Mouse (Mus musculus) megakaryocyte-erythroid progenitor cell, adult 5-6 weeks (primary cell): Measurements from ENCODE around the gene Rnf217. TPM values are rescaled to one million over a fixed set of nuclear protein-coding genes. Genes with fewer than 3 reads are reported as not detected.

Source experiments
- ATAC-seq: replicated peaks from 2 replicates; pipeline ENCODE4 v1.8.0; 2016; ENCODE audit warnings: mild to moderate bottlenecking, inconsistent platforms; ENCODE audit not compliant: severe bottlenecking, poor library complexity, low FRiP score, low TSS enrichment
- total RNA-seq, 2 experiments: library from RNA; stranded (forward) in 1 of 2; stranded (reverse) in 1 of 2; fragments of 200-1000, 215-1000 nt in 1 of 2; fragments of >200 nt in 1 of 2; fragmentation: Nextera tagmentation in 1 of 2; gene quantifications; 2 replicates each; pipeline ENCODE4 v1.2.3; 2014 to 2017

Gene Rnf217
- total RNA-seq, 2 experiments from 2014 or later, result 0.13 to 0.14 TPM

GRCm38 (mm10) chr10:31504134-31504551, 104.8 kb downstream of the Rnf217 start:
- ATAC-seq, result no peak

- no peak for ATAC-seq
These were observed 105.3 kb downstream of the Rnf217 start for GRCm38 (mm10) chr10:31503542-31504133.

- ATAC-seq, result no peak
These were observed 107.3 kb downstream of the Rnf217 start for GRCm38 (mm10) chr10:31501644-31502043.

GRCm38 (mm10) chr10:31496931-31497330, 112.1 kb downstream of the Rnf217 start:
- ATAC-seq, result no peak

GRCm38 (mm10) chr10:31495826-31496225, 113.2 kb downstream of the Rnf217 start:
- ATAC-seq, result no peak

GRCm38 (mm10) chr10:31494296-31494695, 114.7 kb downstream of the Rnf217 start:
- no peak for ATAC-seq

GRCm38 (mm10) chr10:31467043-31467898, 141.7 kb downstream of the Rnf217 start:
- ATAC-seq, result no peak

- no peak for ATAC-seq
These were observed 143.0 kb downstream of the Rnf217 start for GRCm38 (mm10) chr10:31465840-31466541.

GRCm38 (mm10) chr10:31465424-31465823, 143.6 kb downstream of the Rnf217 start:
- no peak for ATAC-seq

- ATAC-seq, result no peak
These were observed 145.9 kb downstream of the Rnf217 start for GRCm38 (mm10) chr10:31463044-31463443.

- no peak for ATAC-seq
These were observed 152.2 kb downstream of the Rnf217 start for GRCm38 (mm10) chr10:31456806-31457205.

- no peak for ATAC-seq
These were observed 161.9 kb downstream of the Rnf217 start for GRCm38 (mm10) chr10:31447083-31447482.

- ATAC-seq, result peak; percentile 99
These were observed 163.5 kb downstream of the Rnf217 start, which contains the start of gene Tpd52l1 for GRCm38 (mm10) chr10:31445291-31446124. TSS of gene Tpd52l1 (minus strand) at chr10:31445958.

- ATAC-seq, result no peak
These were observed 164.8 kb downstream of the Rnf217 start for GRCm38 (mm10) chr10:31444206-31444605.

Other genes with a start within 250 kb of the Rnf217 start
- not detected in 2 replicates for gene Tpd52l1, start 163.2 kb downstream of the Rnf217 start, total RNA-seq (2014; fragmentation: Nextera tagmentation)
- not detected in 2 replicates for gene Tpd52l1, start 163.2 kb downstream of the Rnf217 start, total RNA-seq (2017)